12 mouse cellular contexts compared by ENCODE assay signal in genomic region chr1:56928731-56929130, GRCm38 (mm10). TPM values are rescaled to one million over a fixed set of nuclear protein-coding genes. Genes with fewer than 3 reads are reported as not detected.
A peak's percentile ranks its signal among the peaks of the same experiment; 100 is the strongest.
DNase-seq lines count a peak whose midpoint lies in the region; ATAC-seq and TF ChIP-seq lines count a peak whose summit lies in the region.
"Had no signal": no experiment of that assay in that cellular context is flagged by ENCODE, and none has a peak within 500 bp of the region (broad histone marks: within the 10 kb centered on the region; RNA-seq: fewer than 3 reads in every experiment).

No protein-coding gene starts in this region.

- H3K36me3 ChIP-seq in midbrain, embryonic 12.5 days, result no peaks in the 10 kb centered on the region
- no peaks in the 10 kb centered on the region for H3K36me3 ChIP-seq in midbrain, embryonic 14.5 days (ENCODE audit: control insufficient read depth, insufficient read depth, low read length)
- no peaks in the 10 kb centered on the region for H3K36me3 ChIP-seq in hindbrain, embryonic 12.5 days
- H3K36me3 ChIP-seq in thymus, adult 2 months (ENCODE audit: control insufficient read depth, insufficient read depth, low read length), result no peaks in the 10 kb centered on the region

- H3K9me3 ChIP-seq in midbrain, embryonic 12.5 days, result no peaks in the 10 kb centered on the region
- no peaks in the 10 kb centered on the region for H3K9me3 ChIP-seq in midbrain, embryonic 14.5 days (ENCODE audit: control insufficient read depth, low read length)
- H3K9me3 ChIP-seq in hindbrain, embryonic 12.5 days (replicated peaks), result no peaks in the 10 kb centered on the region

- no peaks in the 10 kb centered on the region for H3K27me3 ChIP-seq in midbrain, embryonic 12.5 days
- H3K27me3 ChIP-seq in midbrain, embryonic 14.5 days (ENCODE audit: control insufficient read depth, insufficient read depth, low read length), result no peaks in the 10 kb centered on the region
- no peaks in the 10 kb centered on the region for H3K27me3 ChIP-seq in hindbrain, embryonic 12.5 days
- no peaks in the 10 kb centered on the region for H3K27me3 ChIP-seq in thymus, adult 2 months (ENCODE audit: control insufficient read depth, insufficient read depth, low read length)

- no peak overlapping the region for H3K4me2 ChIP-seq in midbrain, embryonic 12.5 days (replicated peaks)
- H3K4me2 ChIP-seq in midbrain, embryonic 14.5 days (ENCODE audit: low read length), result no peak overlapping the region
- no peak overlapping the region for H3K4me2 ChIP-seq in hindbrain, embryonic 12.5 days (replicated peaks)

- TF ChIP-seq CTCF in thymus, adult 2 months (IDR thresholded peaks at IDR 0.05; ENCODE audit: borderline replicate concordance, control insufficient read depth, extremely low read depth, insufficient read depth, low read length, poor library complexity), result no peak

- H3K9ac ChIP-seq in midbrain, embryonic 12.5 days (replicated peaks), result no peak overlapping the region
- H3K9ac ChIP-seq in midbrain, embryonic 14.5 days (replicated peaks; ENCODE audit: low read length), result no peak overlapping the region
- no peak overlapping the region for H3K9ac ChIP-seq in hindbrain, embryonic 12.5 days

- no peaks in the 10 kb centered on the region for H3K4me1 ChIP-seq in midbrain, embryonic 12.5 days
- no peaks in the 10 kb centered on the region for H3K4me1 ChIP-seq in midbrain, embryonic 14.5 days (ENCODE audit: control insufficient read depth, insufficient read depth, low read length)
- 0 out of 2 replicates have a peak, but pooled peaks cover 3% of the 10 kb centered on the region for H3K4me1 ChIP-seq in hindbrain, embryonic 12.5 days
- no peaks in the 10 kb centered on the region for H3K4me1 ChIP-seq in thymus, adult 2 months (replicated peaks; ENCODE audit: control insufficient read depth, insufficient read depth, low read length)

- DNase-seq in cerebellum, postnatal 10 days, result peak; percentile 54 to 63
- no peak for DNase-seq in cerebellum, adult 11-12 months
- DNase-seq in midbrain, embryonic 14.5 days, result no peak
- DNase-seq in left cerebral cortex, adult 18-20 months (ENCODE audit: low spot score in 2 of 2), result peak; percentile 34 to 56
- no peak for DNase-seq in spleen, postnatal 4 days (ENCODE audit: low spot score in 2 of 2)
- no peak for DNase-seq in thymus, adult 2 months
- DNase-seq: heart, postnatal 10 days; kidney, adult 9 months; thymus, postnatal 36 days had no signal

- ATAC-seq in midbrain, embryonic 12.5 days (ENCODE audit: low FRiP score, low read depth), result peak; percentile 41; the same call in 1 of the 2 replicates
- no peak; the same call in 1 of the 2 replicates for ATAC-seq in midbrain, embryonic 14.5 days (ENCODE audit: low FRiP score, low TSS enrichment)
- 0 out of 2 replicates have a peak, but pooled peaks have one; percentile 26 for ATAC-seq in hindbrain, embryonic 12.5 days (ENCODE audit: low FRiP score)

- no peak for TF ChIP-seq POLR2A in thymus, adult 2 months (IDR thresholded peaks at IDR 0.05; ENCODE audit: control insufficient read depth, extremely low read depth, insufficient read depth, low read length, poor library complexity)

- 89% methylated on average over 9 of the region's 9 CpGs for WGBS in midbrain, embryonic 12.5 days
- 82% methylated on average over 9 of the region's 9 CpGs for WGBS in midbrain, embryonic 14.5 days
- WGBS in hindbrain, embryonic 12.5 days, result 62% methylated on average over 9 of the region's 9 CpGs
- 97% methylated on average over 9 of the region's 9 CpGs for WGBS in thymus, adult 2 months

- H3K4me3 ChIP-seq in midbrain, embryonic 12.5 days, result no peak overlapping the region
- no peak overlapping the region for H3K4me3 ChIP-seq in midbrain, embryonic 14.5 days (replicated peaks; ENCODE audit: low read depth, low read length)
- no peak overlapping the region for H3K4me3 ChIP-seq in hindbrain, embryonic 12.5 days
- no peak overlapping the region for H3K4me3 ChIP-seq in thymus, adult 2 months (ENCODE audit: control insufficient read depth, insufficient read depth, low read length)
- H3K4me3 ChIP-seq: erythroblast, embryonic 14.5 days had no signal

- H3K27ac ChIP-seq in midbrain, embryonic 12.5 days (replicated peaks), result no peak overlapping the region
- H3K27ac ChIP-seq in midbrain, embryonic 14.5 days (replicated peaks; ENCODE audit: low read depth, low read length), result no peak overlapping the region
- no peak overlapping the region for H3K27ac ChIP-seq in hindbrain, embryonic 12.5 days
- H3K27ac ChIP-seq in thymus, adult 2 months (ENCODE audit: control insufficient read depth, insufficient read depth, low read length), result no peak overlapping the region

RNA-seq across cellular contexts. Expression of gene Satb2, which starts 49.7 kb away (rescaled TPM):
- 0.99 and 1.2 TPM in 2 replicates for polyA plus RNA-seq in midbrain, embryonic 12.5 days (2016; fragmentation: Nextera tagmentation; extraction: Ambion mirVana)
- 0.78 and 1.1 TPM in 2 replicates for polyA plus RNA-seq in midbrain, embryonic 14.5 days (2014; fragmentation: Nextera tagmentation; extraction: Ambion mirVana)
- polyA plus RNA-seq in hindbrain, embryonic 12.5 days (2016; fragmentation: Nextera tagmentation; extraction: Ambion mirVana), result 0.98 and 1.6 TPM in 2 replicates
- 10 to 100 TPM; 79.1 to 88.5 TPM for total RNA-seq in left cerebral cortex, adult 18-20 months (2021)
- 0.14 and 0.16 TPM in 2 replicates for polyA plus RNA-seq in thymus, adult 2 months (2012; rRNA removed)
- polyA plus RNA-seq: erythroblast, embryonic 14.5 days had no signal

Comparison
In these comparisons a context has a peak if more than half of its experiments do, and no peak if none do; other contexts are left out.
1. DNase-seq: peak in cerebellum, postnatal 10 days (2 of 2) and left cerebral cortex, adult 18-20 months (2 of 2); none in cerebellum, adult 11-12 months (single experiment), midbrain, embryonic 14.5 days (single experiment), spleen, postnatal 4 days (0 of 2) and thymus, adult 2 months (single experiment).